Mouse (Mus musculus) spleen, adult 2 months (tissue): ENCODE results near the gene Vps13d. TPM values are rescaled to one million over a fixed set of nuclear protein-coding genes. Genes with fewer than 3 reads are reported as not detected.
A peak's percentile ranks its signal among the peaks of the same experiment; 100 is the strongest.

Experiments used
- DNase-seq, 2 experiments: peaks; one replicate each; pipeline versions ENCODE4 v3.0.0 to v3.0.0-alpha.2; 2012 to 2021; ENCODE audit warnings: low spot score in 2 of 2, low read depth in 1 of 2
- H3K27ac ChIP-seq: fragments of 200-500 bp; 2 replicates; pipeline ENCODE4 v1.5.1; 2012; ENCODE audit warnings: low read length, inconsistent platforms; ENCODE audit not compliant: insufficient read depth
- H3K27me3 ChIP-seq: fragments of 200-500 bp; 2 replicates; pipeline ENCODE4 v1.6.1; 2012; ENCODE audit warnings: mild to moderate bottlenecking, moderate library complexity, low read length, inconsistent platforms; ENCODE audit not compliant: control insufficient read depth, insufficient read depth
- H3K36me3 ChIP-seq: fragments of 200-500 bp; 2 replicates; pipeline ENCODE4 v1.6.1; 2012; ENCODE audit warnings: mild to moderate bottlenecking, low read length, inconsistent platforms; ENCODE audit not compliant: control insufficient read depth, insufficient read depth
- H3K4me1 ChIP-seq: fragments of 200-500 bp; 2 replicates; pipeline ENCODE4 v1.6.1; 2011; ENCODE audit warnings: inconsistent platforms; ENCODE audit not compliant: control insufficient read depth, insufficient read depth, insufficient read length
- H3K4me3 ChIP-seq: fragments of 200-500 bp; 2 replicates; pipeline ENCODE4 v1.5.1; 2011; ENCODE audit warnings: mild to moderate bottlenecking, inconsistent platforms; ENCODE audit not compliant: insufficient read depth, insufficient read length; ENCODE audit errors: extremely low read depth
- CTCF ChIP-seq: fragments of 200-500 bp; IDR thresholded peaks from 2 replicates; pipeline ENCODE4 v1.5.1; 2011; ENCODE audit warnings: mild to moderate bottlenecking, inconsistent platforms; ENCODE audit not compliant: insufficient read depth, insufficient read length, insufficient replicate concordance; ENCODE audit errors: extremely low read depth
- POLR2A ChIP-seq: fragments of 200-500 bp; IDR thresholded peaks from 2 replicates; pipeline ENCODE4 v1.6.1; 2011; ENCODE audit warnings: low read depth, low read length, inconsistent platforms
- WGBS: fragments of 180-500 bp; shearing (Covaris S2); methylation state at CpG from one replicate; pipeline ENCODE4 v1.1.7; 2018; 5-methylcytosine and 5-hydroxymethylcytosine counted together
- polyA plus RNA-seq: library from polyadenylated mRNA; depleted of rRNA; stranded (reverse); fragments of >200 nt; gene quantifications from 2 replicates; pipeline ENCODE4 v1.2.3, GENCODE M21; 2012

The Vps13d gene
- polyA plus RNA-seq, 1 experiment = 12.1 TPM

DNA sequence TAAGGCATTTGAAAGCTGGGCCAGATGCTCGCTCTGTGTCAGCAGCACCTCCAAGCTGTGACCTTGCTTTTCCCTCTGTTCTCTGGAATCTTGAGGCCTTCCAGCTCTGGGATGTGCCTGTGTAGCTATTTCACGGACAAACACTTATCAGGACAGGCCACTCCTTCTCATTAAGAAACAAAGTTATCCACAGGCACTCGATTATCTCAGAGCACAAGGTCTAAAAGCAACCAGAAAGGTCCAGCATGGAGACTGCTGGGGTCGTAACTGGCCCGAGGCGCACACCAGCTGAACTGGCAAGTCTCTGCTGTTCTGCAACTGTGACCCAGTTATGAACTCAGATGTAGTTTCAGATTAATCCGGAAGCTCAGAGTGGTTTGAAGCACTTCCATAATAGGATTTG is 168.4 kb downstream of the Vps13d start:
- WGBS = 61% methylated on average over 7 of the region's 7 CpGs
- Histone ChIP-seq H3K36me3 (no peaks in the 10 kb centered on the region; the same call in 1 of the 2 replicates), H3K4me3 (no peak overlapping the region), H3K27me3 (no peaks in the 10 kb centered on the region), H3K4me1 (no peaks in the 10 kb centered on the region; the same call in 1 of the 2 replicates), H3K27ac (peak overlapping the region; percentile 55)
- no peak for DNase-seq
- TF ChIP-seq POLR2A (no peak), CTCF (no peak)

DNA sequence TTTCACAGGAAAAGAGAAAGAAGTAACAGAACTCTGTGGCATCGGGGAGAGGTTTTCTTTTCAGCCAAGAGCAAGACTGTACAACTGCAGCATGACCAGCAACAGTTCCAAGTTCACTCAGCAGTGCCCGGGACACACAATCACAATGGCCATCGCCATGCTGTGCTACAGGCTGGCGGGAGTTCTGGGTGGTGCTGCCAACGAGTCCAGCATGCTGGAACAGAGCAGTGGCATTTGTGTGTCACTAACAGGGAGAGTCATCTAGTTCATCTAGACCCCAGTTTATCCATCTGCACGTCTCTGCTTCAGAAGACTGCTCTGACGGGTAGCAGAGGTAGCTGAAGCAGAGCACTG is 169.4 kb downstream of the Vps13d start:
- no peak for DNase-seq

DNA sequence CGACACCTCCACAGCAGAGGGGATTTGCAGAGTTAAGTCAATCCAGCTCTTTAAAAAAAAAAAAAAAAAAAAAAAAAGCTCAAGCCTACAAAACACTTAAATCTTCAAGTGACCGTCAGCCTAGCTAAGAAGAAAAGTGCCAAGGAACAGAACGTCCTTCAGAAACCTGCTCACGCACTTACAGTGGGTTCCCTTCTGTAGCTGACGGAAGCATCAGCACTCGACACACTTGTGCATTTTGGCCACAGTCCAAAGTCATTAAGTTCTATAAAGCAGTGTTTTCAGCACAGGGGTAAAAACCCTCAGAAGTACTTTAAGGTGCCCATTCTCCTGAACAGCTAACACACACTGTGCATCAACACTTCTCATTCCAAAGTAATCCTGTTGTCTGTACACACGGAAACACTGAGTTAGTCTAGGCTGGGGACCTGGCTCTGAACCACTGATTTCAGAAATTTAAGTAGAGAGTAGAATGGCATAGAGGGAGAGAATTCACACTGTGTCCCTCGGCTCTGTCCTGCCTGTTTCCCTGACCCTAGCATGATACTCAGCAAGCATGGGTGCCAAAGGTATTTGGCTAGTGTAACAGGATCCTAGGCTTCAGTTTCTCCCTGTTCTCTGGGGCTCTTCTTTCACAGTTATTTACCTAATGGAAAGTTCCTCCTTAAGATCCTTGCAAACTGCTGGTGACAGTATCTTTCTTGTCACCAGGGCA is 170.0 kb downstream of the Vps13d start:
- Histone ChIP-seq H3K27ac (no peak overlapping the region), H3K36me3 (no peaks in the 10 kb centered on the region; the same call in 1 of the 2 replicates), H3K4me1 (peaks cover 3% of the 10 kb centered on the region), H3K4me3 (no peak overlapping the region), H3K27me3 (no peaks in the 10 kb centered on the region)
- no peak for TF ChIP-seq CTCF
- no peak for TF ChIP-seq POLR2A
- DNase-seq = no peak
- 47% methylated on average over 8 of the region's 8 CpGs for WGBS

More for the DNA sequence above, 169.4 kb downstream of the Vps13d start:
- no peak for TF ChIP-seq POLR2A
- no peak for TF ChIP-seq CTCF
- WGBS = 58% methylated on average over 7 of the region's 7 CpGs
- no peaks in the 10 kb centered on the region; the same call in 1 of the 2 replicates for H3K4me1 ChIP-seq
- H3K27me3 ChIP-seq = no peaks in the 10 kb centered on the region
- H3K36me3 ChIP-seq = no peaks in the 10 kb centered on the region; the same call in 1 of the 2 replicates
- H3K27ac ChIP-seq = no peak overlapping the region
- no peak overlapping the region for H3K4me3 ChIP-seq

DNA sequence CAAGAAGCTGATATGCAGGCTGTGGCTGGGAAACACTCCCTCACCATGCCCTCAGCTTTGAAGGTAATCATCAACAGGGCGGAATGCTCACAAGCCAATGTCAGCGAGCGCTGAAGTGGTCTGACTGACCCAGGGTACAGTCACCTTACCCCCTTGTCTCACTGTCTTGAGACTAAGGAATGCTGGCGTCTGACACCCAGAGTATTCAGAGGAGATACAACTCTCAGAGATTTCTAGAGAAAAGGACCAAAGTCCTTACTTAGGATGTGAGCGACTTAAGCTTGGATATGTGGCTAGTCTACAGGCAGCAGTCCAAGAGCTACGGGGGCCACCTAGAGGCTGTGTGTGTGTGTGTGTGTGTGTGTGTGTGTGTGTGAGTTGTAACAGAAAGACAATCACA is 170.9 kb downstream of the Vps13d start:
- peaks cover 11% of the 10 kb centered on the region for H3K4me1 ChIP-seq
- TF ChIP-seq POLR2A (no peak), CTCF (no peak)
- H3K27me3 ChIP-seq = no peaks in the 10 kb centered on the region
- no peaks in the 10 kb centered on the region for H3K36me3 ChIP-seq
- no peak overlapping the region for H3K4me3 ChIP-seq
- DNase-seq = no peak
- no peak overlapping the region for H3K27ac ChIP-seq
- WGBS = 85% methylated on average over 6 of the region's 6 CpGs

DNA sequence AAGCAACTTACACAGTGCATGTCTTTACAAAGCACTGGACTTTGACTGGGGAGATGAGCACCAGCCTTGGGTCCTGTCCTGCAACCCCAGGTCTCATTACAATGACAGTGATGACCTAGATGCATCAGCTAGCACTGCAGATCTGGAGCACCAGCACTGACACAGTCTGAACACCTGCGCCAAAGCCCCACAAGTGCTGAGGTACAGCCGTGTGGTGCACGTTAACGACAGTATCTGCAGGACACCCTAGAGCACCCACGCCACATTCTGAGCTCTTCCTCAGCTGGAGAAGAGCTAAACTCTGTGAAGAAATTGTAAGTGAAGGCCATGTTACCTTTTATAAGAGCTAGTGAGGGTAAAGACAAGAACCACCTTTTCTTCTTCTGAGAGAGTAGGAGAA is 172.0 kb downstream of the Vps13d start:
- Histone ChIP-seq H3K27me3 (no peaks in the 10 kb centered on the region), H3K36me3 (no peaks in the 10 kb centered on the region), H3K27ac (no peak overlapping the region), H3K4me1 (peaks cover 15% of the 10 kb centered on the region), H3K4me3 (no peak overlapping the region)
- no peak for DNase-seq
- WGBS = 63% methylated on average over 5 of the region's 5 CpGs
- TF ChIP-seq POLR2A (no peak), CTCF (no peak)

DNA sequence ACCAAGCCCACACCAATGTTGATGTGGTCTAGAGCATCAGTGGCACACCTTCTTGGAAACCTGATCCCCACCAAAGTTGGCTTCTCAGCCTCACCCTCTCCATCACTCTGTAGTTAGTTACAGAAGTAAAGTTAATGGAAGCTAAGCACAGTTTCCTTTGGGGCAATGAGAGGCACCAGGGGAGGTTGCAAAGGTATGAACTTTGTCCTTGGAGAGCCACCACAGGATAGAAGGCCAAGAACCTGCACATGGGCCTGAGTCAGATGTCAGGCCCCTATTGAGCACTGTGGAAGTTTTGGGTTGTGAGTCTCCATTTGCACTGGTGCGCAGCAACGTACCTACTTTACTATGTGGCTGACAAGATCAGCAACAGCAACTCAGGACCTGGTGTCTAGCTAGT is 172.6 kb downstream of the Vps13d start:
- Histone ChIP-seq H3K36me3 (no peaks in the 10 kb centered on the region), H3K4me1 (peaks cover 15% of the 10 kb centered on the region), H3K4me3 (no peak overlapping the region), H3K27ac (no peak overlapping the region), H3K27me3 (no peaks in the 10 kb centered on the region)
- TF ChIP-seq POLR2A = no peak
- no peak for TF ChIP-seq CTCF
- no peak for DNase-seq
- WGBS = 94% methylated on average over 2 of the region's 2 CpGs

DNA sequence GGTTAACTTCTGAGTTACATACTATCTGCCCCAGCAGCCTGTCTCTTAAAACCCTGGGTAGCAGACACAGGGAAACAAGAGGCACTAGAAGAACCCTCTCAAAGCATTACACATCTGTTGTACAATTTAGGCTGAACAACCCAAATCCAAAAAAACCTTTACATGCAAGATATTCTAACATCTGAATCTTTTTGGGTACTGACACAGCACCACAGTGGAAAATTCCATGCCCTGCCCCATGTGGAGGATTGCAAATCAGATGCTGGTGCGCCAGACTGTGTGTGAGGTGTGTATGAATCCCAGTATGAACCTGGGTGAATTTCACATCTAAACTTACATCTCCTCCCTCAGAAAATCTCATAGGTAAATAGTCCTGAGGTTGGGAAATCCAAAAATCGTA is 174.4 kb downstream of the Vps13d start:
- TF ChIP-seq POLR2A (no peak), CTCF (no peak)
- Histone ChIP-seq H3K4me1 (peaks cover 15% of the 10 kb centered on the region), H3K27me3 (no peaks in the 10 kb centered on the region), H3K27ac (no peak overlapping the region), H3K4me3 (no peak overlapping the region), H3K36me3 (no peaks in the 10 kb centered on the region)
- no peak for DNase-seq
- WGBS = 89% methylated on average over 2 of the region's 2 CpGs
